14 mouse cellular contexts compared by ENCODE assay signal in the genomic region with DNA sequence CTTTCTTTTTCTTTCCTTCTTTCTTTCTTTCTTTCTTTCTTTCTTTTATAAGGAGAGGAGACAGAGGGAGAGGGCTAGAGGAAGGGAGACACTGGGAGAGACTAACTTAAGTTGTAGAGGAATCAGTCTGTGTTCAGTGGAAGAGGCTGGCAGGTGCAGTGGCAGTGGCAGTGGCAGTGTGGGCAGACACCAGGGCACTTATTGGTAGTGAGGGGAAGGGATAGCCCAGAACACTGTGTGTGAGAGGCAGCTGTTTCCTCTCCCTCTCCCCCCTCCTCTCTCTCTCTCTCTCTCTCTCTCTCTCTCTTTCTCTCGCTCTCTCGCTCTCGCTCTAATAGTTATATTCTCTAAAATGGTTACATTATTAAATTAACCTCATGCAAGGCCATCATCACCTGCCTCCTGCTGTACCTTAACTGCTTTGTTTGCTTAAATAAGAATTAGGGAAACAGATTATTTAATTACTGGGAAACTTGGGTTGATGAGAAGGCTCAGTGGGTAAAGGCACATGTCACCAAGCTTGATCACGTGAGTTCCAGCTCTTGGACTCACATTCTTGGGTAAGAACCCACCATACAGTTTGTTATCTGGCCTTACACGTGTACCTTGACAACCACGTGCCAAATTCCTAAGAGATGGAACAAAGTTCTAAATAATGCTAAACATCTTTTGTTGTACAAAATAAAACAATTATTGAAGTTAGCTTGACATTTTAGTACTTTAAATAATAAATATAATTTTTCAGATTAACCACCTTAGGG. TPM values are rescaled to one million over a fixed set of nuclear protein-coding genes. Genes with fewer than 3 reads are reported as not detected.
DNase-seq lines count a peak whose midpoint lies in the region; ATAC-seq and TF ChIP-seq lines count a peak whose summit lies in the region.
"Had no signal": no experiment of that assay in that cellular context is flagged by ENCODE, and none has a peak within 500 bp of the region (broad histone marks: within the 10 kb centered on the region; RNA-seq: fewer than 3 reads in every experiment).

No protein-coding gene starts in this region.

- peaks cover 2% of the 10 kb centered on the region; the same call in 1 of the 2 replicates for H3K36me3 ChIP-seq in liver, embryonic 11.5 days (ENCODE audit: control insufficient read depth, insufficient read depth, low read length)
- H3K36me3 ChIP-seq in small intestine, adult 2 months (ENCODE audit: control insufficient read depth, insufficient read depth, low read length): 0 out of 2 replicates have a peak, but pooled peaks cover 1% of the 10 kb centered on the region
- no peaks in the 10 kb centered on the region for H3K36me3 ChIP-seq in limb, embryonic 10.5 days
- H3K36me3 ChIP-seq: embryonic facial prominence, embryonic 13.5 days had no signal

- H3K4me2 ChIP-seq in liver, embryonic 11.5 days: peak overlapping the region; percentile 42
- H3K4me2 ChIP-seq: embryonic facial prominence, embryonic 13.5 days had no signal

- WGBS in liver, embryonic 11.5 days: 73% methylated on average over 6 of the region's 6 CpGs
- 69% methylated on average over 6 of the region's 6 CpGs for WGBS in small intestine, adult 2 months
- WGBS in limb, embryonic 10.5 days: 90% methylated on average over 6 of the region's 6 CpGs

- H3K9ac ChIP-seq in liver, embryonic 11.5 days (ENCODE audit: low read depth, low read length): no peak overlapping the region
- H3K9ac ChIP-seq: embryonic facial prominence, embryonic 13.5 days had no signal

- no peak overlapping the region for H3K4me3 ChIP-seq in liver, embryonic 11.5 days (ENCODE audit: low read depth, low read length)
- H3K4me3 ChIP-seq in small intestine, adult 2 months (ENCODE audit: low read depth, low read length): peak overlapping the region; percentile 27
- no peak overlapping the region for H3K4me3 ChIP-seq in limb, embryonic 10.5 days
- H3K4me3 ChIP-seq: embryonic facial prominence, embryonic 13.5 days had no signal

- peaks cover 31% of the 10 kb centered on the region for H3K4me1 ChIP-seq in liver, embryonic 11.5 days (replicated peaks; ENCODE audit: control insufficient read depth, insufficient read depth, low read length)
- H3K4me1 ChIP-seq in small intestine, adult 2 months (ENCODE audit: control insufficient read depth, insufficient read depth, insufficient read length, low read length): peaks cover 10% of the 10 kb centered on the region
- peaks cover 16% of the 10 kb centered on the region for H3K4me1 ChIP-seq in limb, embryonic 10.5 days

- H3K9me3 ChIP-seq in liver, embryonic 11.5 days (ENCODE audit: control insufficient read depth, low read length): peaks cover 10% of the 10 kb centered on the region
- H3K9me3 ChIP-seq in limb, embryonic 10.5 days (replicated peaks): no peaks in the 10 kb centered on the region
- H3K9me3 ChIP-seq: embryonic facial prominence, embryonic 13.5 days had no signal

- no peak for ATAC-seq in liver, embryonic 11.5 days (replicated peaks; ENCODE audit: low FRiP score)
- ATAC-seq: forebrain, embryonic 14.5 days had no signal

- H3K27me3 ChIP-seq in liver, embryonic 11.5 days (replicated peaks; ENCODE audit: control insufficient read depth, insufficient read depth, low read length): no peaks in the 10 kb centered on the region
- H3K27me3 ChIP-seq in small intestine, adult 2 months (ENCODE audit: control insufficient read depth, insufficient read depth, low read length): no peaks in the 10 kb centered on the region
- H3K27me3 ChIP-seq in limb, embryonic 10.5 days (ENCODE audit: low read depth, poor library complexity, severe bottlenecking): no peaks in the 10 kb centered on the region
- H3K27me3 ChIP-seq: embryonic facial prominence, embryonic 13.5 days had no signal

- TF ChIP-seq POLR2A in small intestine, adult 2 months (IDR thresholded peaks at IDR 0.05; ENCODE audit: low read depth, low read length): no peak

- no peak for TF ChIP-seq CTCF in small intestine, adult 2 months (IDR thresholded peaks at IDR 0.05; ENCODE audit: extremely low read depth, insufficient read length, insufficient replicate concordance, low read depth, low read length)

- DNase-seq in liver, embryonic 11.5 days (ENCODE audit: low spot score): no peak
- no peak for DNase-seq in liver
- DNase-seq in CD4-positive helper T cell, adult 2 months (ENCODE audit: low read depth, low spot score): peak; percentile 65
- peak; percentile 65 for DNase-seq in induced T-regulatory cell, adult 2 months (ENCODE audit: low read depth)
- no peak for DNase-seq in frontal cortex, postnatal 14 days (ENCODE audit: low spot score in 2 of 2)
- DNase-seq in limb, embryonic 10.5 days (ENCODE audit: low spot score): no peak
- no peak for DNase-seq in testis, postnatal 14 days (ENCODE audit: low spot score)
- DNase-seq: gastrocnemius, adult 2 months; kidney, adult 18-20 months; kidney, postnatal 4 days; midbrain, embryonic 14.5 days had no signal

- H3K27ac ChIP-seq in liver, embryonic 11.5 days (ENCODE audit: low read depth, low read length): no peak overlapping the region
- peak overlapping the region; percentile 68; the same call in 1 of the 2 replicates for H3K27ac ChIP-seq in small intestine, adult 2 months (ENCODE audit: insufficient read depth, low read depth, low read length)
- no peak overlapping the region for H3K27ac ChIP-seq in limb, embryonic 10.5 days
- H3K27ac ChIP-seq: embryonic facial prominence, embryonic 13.5 days had no signal

RNA-seq across cellular contexts. Expression of a gene that starts 18.7 kb away (rescaled TPM):
- polyA plus RNA-seq in liver, embryonic 11.5 days (2014; fragmentation: Nextera tagmentation; extraction: Ambion mirVana): 22.0 and 22.8 TPM in 2 replicates
- 5.5 and 7.8 TPM in 2 replicates for polyA plus RNA-seq in small intestine, adult 2 months (2012; rRNA removed)
- polyA plus RNA-seq in limb, embryonic 10.5 days (2016; fragmentation: Nextera tagmentation; extraction: Ambion mirVana): 44.9 and 49.4 TPM in 2 replicates

RNA-seq across cellular contexts. Expression of a gene that starts 19.1 kb away (rescaled TPM):
- polyA plus RNA-seq in liver, embryonic 11.5 days (2014; fragmentation: Nextera tagmentation; extraction: Ambion mirVana): 33.7 and 35.6 TPM in 2 replicates
- 13.1 and 24.7 TPM in 2 replicates for polyA plus RNA-seq in small intestine, adult 2 months (2012; rRNA removed)
- 61.6 and 63.1 TPM in 2 replicates for polyA plus RNA-seq in limb, embryonic 10.5 days (2016; fragmentation: Nextera tagmentation; extraction: Ambion mirVana)

RNA-seq across cellular contexts. Expression of a gene that starts 21.6 kb away (rescaled TPM):
- polyA plus RNA-seq in liver, embryonic 11.5 days (2014; fragmentation: Nextera tagmentation; extraction: Ambion mirVana): 3.1 and 3.5 TPM in 2 replicates
- polyA plus RNA-seq in small intestine, adult 2 months (2012; rRNA removed): 0.98 and 5.4 TPM in 2 replicates
- 3.2 and 4.0 TPM in 2 replicates for polyA plus RNA-seq in limb, embryonic 10.5 days (2016; fragmentation: Nextera tagmentation; extraction: Ambion mirVana)

RNA-seq across cellular contexts. Expression of a gene that starts 29.2 kb away (rescaled TPM):
- polyA plus RNA-seq in liver, embryonic 11.5 days (2014; fragmentation: Nextera tagmentation; extraction: Ambion mirVana): 132 and 134 TPM in 2 replicates
- polyA plus RNA-seq in small intestine, adult 2 months (2012; rRNA removed): 52.7 and 84.9 TPM in 2 replicates
- polyA plus RNA-seq in limb, embryonic 10.5 days (2016; fragmentation: Nextera tagmentation; extraction: Ambion mirVana): 98.3 and 109 TPM in 2 replicates

RNA-seq across cellular contexts. Expression of a gene that starts 33.9 kb away (rescaled TPM):
- 15.9 and 16.1 TPM in 2 replicates for polyA plus RNA-seq in liver, embryonic 11.5 days (2014; fragmentation: Nextera tagmentation; extraction: Ambion mirVana)
- polyA plus RNA-seq in small intestine, adult 2 months (2012; rRNA removed): 268 and 784 TPM in 2 replicates
- 1.2 and 1.5 TPM in 2 replicates for polyA plus RNA-seq in limb, embryonic 10.5 days (2016; fragmentation: Nextera tagmentation; extraction: Ambion mirVana)

Comparison
In these comparisons a context has a peak if more than half of its experiments do, and no peak if none do; other contexts are left out.
1. DNase-seq: peak in CD4-positive helper T cell, adult 2 months (single experiment) and induced T-regulatory cell, adult 2 months (single experiment); none in liver, embryonic 11.5 days (single experiment), liver (single experiment), frontal cortex, postnatal 14 days (0 of 2), limb, embryonic 10.5 days (single experiment) and testis, postnatal 14 days (single experiment).